Mouse (Mus musculus): ENCODE results near the gene Tsen54.

Tsen54 gene

GRCm38 (mm10) chr11:115814605-115815450, at the start of gene Tsen54:
Gene Tsen54 (plus strand): TSS chr11:115814724.
- peak; percentile 76 to 79 for DNase-seq (ENCODE audit: low spot score in 2 of 2)

GRCm38 (mm10) chr11:115765103-115765606, 49.4 kb upstream of the Tsen54 start, which contains the start of gene Tmem94:
Gene Tmem94 (plus strand): TSS chr11:115765433.
- DNase-seq (ENCODE audit: low spot score in 2 of 2): peak; percentile 93 to 97

GRCm38 (mm10) chr11:115765607-115766141, 48.9 kb upstream of the Tsen54 start:
- DNase-seq (ENCODE audit: low spot score in 2 of 2): peak in 1 of 2 experiments; percentile 31

GRCm38 (mm10) chr11:115766356-115766943, 48.1 kb upstream of the Tsen54 start:
- DNase-seq (ENCODE audit: low spot score in 2 of 2): no peak

- no peak for DNase-seq (ENCODE audit: low spot score in 2 of 2)
Observed at GRCm38 (mm10) chr11:115766981-115767380, 47.5 kb upstream of the Tsen54 start.

GRCm38 (mm10) chr11:115768896-115769295, 45.6 kb upstream of the Tsen54 start:
- DNase-seq (ENCODE audit: low spot score in 2 of 2): no peak

- no peak for DNase-seq (ENCODE audit: low spot score in 2 of 2)
Observed at GRCm38 (mm10) chr11:115774653-115775052, 39.9 kb upstream of the Tsen54 start.

- no peak for DNase-seq (ENCODE audit: low spot score in 2 of 2)
Observed at GRCm38 (mm10) chr11:115775821-115776665, 38.5 kb upstream of the Tsen54 start.

- no peak for DNase-seq (ENCODE audit: low spot score in 2 of 2)
Observed at GRCm38 (mm10) chr11:115776954-115777353, 37.6 kb upstream of the Tsen54 start.

- no peak for DNase-seq (ENCODE audit: low spot score in 2 of 2)
Observed at GRCm38 (mm10) chr11:115777487-115778335, 36.8 kb upstream of the Tsen54 start.

GRCm38 (mm10) chr11:115779038-115779571, 35.4 kb upstream of the Tsen54 start:
- DNase-seq (ENCODE audit: low spot score in 2 of 2): no peak

- DNase-seq (ENCODE audit: low spot score in 2 of 2): peak; percentile 38 to 41
Observed at GRCm38 (mm10) chr11:115780141-115781070, 34.1 kb upstream of the Tsen54 start.

GRCm38 (mm10) chr11:115786473-115786872, 28.1 kb upstream of the Tsen54 start:
- DNase-seq (ENCODE audit: low spot score in 2 of 2): no peak

- no peak for DNase-seq (ENCODE audit: low spot score in 2 of 2)
Observed at GRCm38 (mm10) chr11:115789787-115790186, 24.7 kb upstream of the Tsen54 start.

- no peak for DNase-seq (ENCODE audit: low spot score in 2 of 2)
Observed at GRCm38 (mm10) chr11:115791919-115792318, 22.6 kb upstream of the Tsen54 start.

GRCm38 (mm10) chr11:115792353-115792752, 22.2 kb upstream of the Tsen54 start:
- no peak for DNase-seq (ENCODE audit: low spot score in 2 of 2)

GRCm38 (mm10) chr11:115796898-115797297, 17.6 kb upstream of the Tsen54 start:
- DNase-seq (ENCODE audit: low spot score in 2 of 2): no peak

- no peak for DNase-seq (ENCODE audit: low spot score in 2 of 2)
Observed at GRCm38 (mm10) chr11:115797665-115798064, 16.9 kb upstream of the Tsen54 start.

- no peak for DNase-seq (ENCODE audit: low spot score in 2 of 2)
Observed at GRCm38 (mm10) chr11:115800981-115801380, 13.5 kb upstream of the Tsen54 start.
